Mouse (Mus musculus) hindbrain, embryonic 10.5 days (tissue): ENCODE measurements around the gene Timp3. TPM values are rescaled to one million over a fixed set of nuclear protein-coding genes. Genes with fewer than 3 reads are reported as not detected.

Source experiments
- DNase-seq: peaks from one replicate; pipeline ENCODE4 v3.0.0-alpha.2; 2017; ENCODE audit warnings: low spot score
- H3K27ac ChIP-seq: fragments of 300-500 bp; sonication (generic); 2 replicates; pipeline ENCODE4 v1.5.1; 2016; ENCODE audit warnings: mild to moderate bottlenecking, moderate library complexity
- H3K27me3 ChIP-seq: fragments of 300-500 bp; sonication (generic); 2 replicates; pipeline ENCODE4 v1.6.1; 2016; ENCODE audit warnings: mild to moderate bottlenecking; ENCODE audit not compliant: poor library complexity, insufficient read depth, severe bottlenecking
- H3K36me3 ChIP-seq: fragments of 300-500 bp; sonication (generic); 2 replicates; pipeline ENCODE4 v1.6.1; 2016; ENCODE audit warnings: mild to moderate bottlenecking, moderate library complexity
- H3K4me1 ChIP-seq: fragments of 300-500 bp; sonication (generic); replicated peaks from 2 replicates; pipeline ENCODE4 v1.6.1; 2016; ENCODE audit warnings: mild to moderate bottlenecking
- H3K4me3 ChIP-seq: fragments of 300-500 bp; sonication (generic); 2 replicates; pipeline ENCODE4 v1.5.1; 2016; ENCODE audit warnings: mild to moderate bottlenecking, moderate library complexity
- H3K9me3 ChIP-seq: fragments of 300-500 bp; sonication (generic); 2 replicates; pipeline ENCODE4 v1.6.1; 2016; ENCODE audit warnings: mild to moderate bottlenecking, moderate library complexity
- WGBS: fragments of 180-500 bp; shearing (Covaris S2); methylation state at CpG from one replicate; pipeline ENCODE4 v1.1.7; 2016; 5-methylcytosine and 5-hydroxymethylcytosine counted together
- polyA plus RNA-seq: library from polyadenylated mRNA; unstranded; fragments of >200 nt; fragmentation: Nextera tagmentation; extraction: Ambion mirVana; gene quantifications from 2 replicates; pipeline ENCODE4 v1.2.1, GENCODE M21; 2016

Gene Timp3
- polyA plus RNA-seq, 1 experiment from 2014 or later, result 24.8 TPM

GRCm38 (mm10) chr10:86320204-86320603 lies 20.0 kb downstream of the Timp3 start:
- Histone ChIP-seq H3K9me3 (no peaks in the 10 kb centered on the region), H3K27ac (no peak overlapping the region), H3K4me1 (peaks cover 46% of the 10 kb centered on the region), H3K27me3 (peaks cover 4% of the 10 kb centered on the region; the same call in 1 of the 2 replicates), H3K4me3 (no peak overlapping the region), H3K36me3 (no peaks in the 10 kb centered on the region)
- WGBS, result 88% methylated on average over 5 of the region's 5 CpGs
- no peak for DNase-seq

GRCm38 (mm10) chr10:86321194-86321593 lies 21.0 kb downstream of the Timp3 start:
- Histone ChIP-seq H3K9me3 (no peaks in the 10 kb centered on the region), H3K4me1 (peaks cover 47% of the 10 kb centered on the region), H3K4me3 (no peak overlapping the region), H3K27ac (peak overlapping the region; percentile 50; the same call in 1 of the 2 replicates), H3K36me3 (no peaks in the 10 kb centered on the region), H3K27me3 (peaks cover 4% of the 10 kb centered on the region; the same call in 1 of the 2 replicates)
- WGBS, result 82% methylated on average over 8 of the region's 8 CpGs
- DNase-seq, result no peak

GRCm38 (mm10) chr10:86322006-86322405 lies 21.8 kb downstream of the Timp3 start:
- WGBS, result 42% methylated on average over 1 of the region's 1 CpGs
- Histone ChIP-seq H3K9me3 (no peaks in the 10 kb centered on the region), H3K4me1 (peaks cover 47% of the 10 kb centered on the region), H3K27ac (no peak overlapping the region), H3K4me3 (no peak overlapping the region), H3K36me3 (peaks cover 4% of the 10 kb centered on the region; the same call in 1 of the 2 replicates), H3K27me3 (peaks cover 4% of the 10 kb centered on the region; the same call in 1 of the 2 replicates)
- no peak for DNase-seq

- peaks cover 44% of the 10 kb centered on the region for H3K4me1 ChIP-seq
- no peak overlapping the region for H3K4me3 ChIP-seq
- DNase-seq, result no peak
- peaks cover 4% of the 10 kb centered on the region; the same call in 1 of the 2 replicates for H3K27me3 ChIP-seq
- H3K9me3 ChIP-seq, result no peaks in the 10 kb centered on the region
- peaks cover 8% of the 10 kb centered on the region; the same call in 1 of the 2 replicates for H3K36me3 ChIP-seq
- 85% methylated on average over 4 of the region's 4 CpGs for WGBS
- H3K27ac ChIP-seq, result no peak overlapping the region
These were observed 23.3 kb downstream of the Timp3 start for GRCm38 (mm10) chr10:86323275-86323994.

- Histone ChIP-seq H3K27ac (no peak overlapping the region; the same call in 1 of the 2 replicates), H3K27me3 (peaks cover 4% of the 10 kb centered on the region; the same call in 1 of the 2 replicates), H3K36me3 (peaks cover 8% of the 10 kb centered on the region; the same call in 1 of the 2 replicates), H3K4me1 (peaks cover 29% of the 10 kb centered on the region), H3K4me3 (no peak overlapping the region), H3K9me3 (no peaks in the 10 kb centered on the region)
- no peak for DNase-seq
- WGBS, result 39% methylated on average over 6 of the region's 6 CpGs
These were observed 25.1 kb downstream of the Timp3 start for GRCm38 (mm10) chr10:86325272-86325671.

- no peaks in the 10 kb centered on the region for H3K9me3 ChIP-seq
- peaks cover 8% of the 10 kb centered on the region; the same call in 1 of the 2 replicates for H3K36me3 ChIP-seq
- no peak for DNase-seq
- peaks cover 44% of the 10 kb centered on the region for H3K4me1 ChIP-seq
- no peak overlapping the region for H3K4me3 ChIP-seq
- no peak overlapping the region for H3K27ac ChIP-seq
- WGBS, result 72% methylated on average over 4 of the region's 4 CpGs
- no peaks in the 10 kb centered on the region for H3K27me3 ChIP-seq
These were observed 28.0 kb downstream of the Timp3 start for GRCm38 (mm10) chr10:86328143-86328542.

GRCm38 (mm10) chr10:86328691-86329090 lies 28.5 kb downstream of the Timp3 start:
- Histone ChIP-seq H3K4me3 (no peak overlapping the region), H3K36me3 (peaks cover 8% of the 10 kb centered on the region; the same call in 1 of the 2 replicates), H3K27ac (no peak overlapping the region), H3K27me3 (no peaks in the 10 kb centered on the region), H3K4me1 (peaks cover 48% of the 10 kb centered on the region), H3K9me3 (no peaks in the 10 kb centered on the region)
- WGBS, result 75% methylated on average over 2 of the region's 2 CpGs
- DNase-seq, result no peak

- H3K27me3 ChIP-seq, result no peaks in the 10 kb centered on the region
- H3K36me3 ChIP-seq, result peaks cover 8% of the 10 kb centered on the region; the same call in 1 of the 2 replicates
- no peak overlapping the region for H3K27ac ChIP-seq
- H3K4me1 ChIP-seq, result peaks cover 51% of the 10 kb centered on the region
- WGBS, result 92% methylated on average over 8 of the region's 8 CpGs
- no peak overlapping the region for H3K4me3 ChIP-seq
- H3K9me3 ChIP-seq, result no peaks in the 10 kb centered on the region
- no peak for DNase-seq
These were observed 29.2 kb downstream of the Timp3 start for GRCm38 (mm10) chr10:86329241-86329882.

- Histone ChIP-seq H3K36me3 (peaks cover 8% of the 10 kb centered on the region; the same call in 1 of the 2 replicates), H3K4me1 (peaks cover 48% of the 10 kb centered on the region), H3K27ac (peak overlapping the region; percentile 50; the same call in 1 of the 2 replicates), H3K27me3 (no peaks in the 10 kb centered on the region), H3K4me3 (no peak overlapping the region), H3K9me3 (no peaks in the 10 kb centered on the region)
- 57% methylated on average over 5 of the region's 5 CpGs for WGBS
- DNase-seq, result no peak
These were observed 31.0 kb downstream of the Timp3 start for GRCm38 (mm10) chr10:86330993-86331680.

GRCm38 (mm10) chr10:86331681-86332281 lies 31.6 kb downstream of the Timp3 start:
- WGBS, result 70% methylated on average over 7 of the region's 7 CpGs

GRCm38 (mm10) chr10:86332942-86333341 lies 32.8 kb downstream of the Timp3 start:
- Histone ChIP-seq H3K4me1 (peaks cover 52% of the 10 kb centered on the region), H3K4me3 (no peak overlapping the region), H3K27ac (no peak overlapping the region), H3K36me3 (no peaks in the 10 kb centered on the region), H3K9me3 (no peaks in the 10 kb centered on the region), H3K27me3 (no peaks in the 10 kb centered on the region)
- no peak for DNase-seq
- 82% methylated on average over 3 of the region's 3 CpGs for WGBS

More at GRCm38 (mm10) chr10:86331681-86332281, 31.6 kb downstream of the Timp3 start:
- peaks cover 48% of the 10 kb centered on the region for H3K4me1 ChIP-seq
- no peak for DNase-seq
- no peak overlapping the region for H3K4me3 ChIP-seq
- peak overlapping the region; percentile 50; the same call in 1 of the 2 replicates for H3K27ac ChIP-seq
- peaks cover 6% of the 10 kb centered on the region; the same call in 1 of the 2 replicates for H3K36me3 ChIP-seq
- H3K9me3 ChIP-seq, result no peaks in the 10 kb centered on the region
- no peaks in the 10 kb centered on the region for H3K27me3 ChIP-seq

- Histone ChIP-seq H3K9me3 (no peaks in the 10 kb centered on the region), H3K27me3 (no peaks in the 10 kb centered on the region), H3K36me3 (0 out of 2 replicates have a peak, but pooled peaks cover 2% of the 10 kb centered on the region), H3K4me1 (peaks cover 62% of the 10 kb centered on the region), H3K27ac (peak overlapping the region; percentile 50; the same call in 1 of the 2 replicates), H3K4me3 (no peak overlapping the region)
- WGBS, result 39% methylated on average over 8 of the region's 8 CpGs
- peak; percentile 31 for DNase-seq
These were observed 34.4 kb downstream of the Timp3 start for GRCm38 (mm10) chr10:86334581-86334980.
